Mouse (Mus musculus): ENCODE measurements around the gene Borcs5. TPM values are rescaled to one million over a fixed set of nuclear protein-coding genes. Genes with fewer than 3 reads are reported as not detected.

The Borcs5 gene
- polyA plus RNA-seq, 1 experiment from 2014 or later = 32.9 TPM

DNA sequence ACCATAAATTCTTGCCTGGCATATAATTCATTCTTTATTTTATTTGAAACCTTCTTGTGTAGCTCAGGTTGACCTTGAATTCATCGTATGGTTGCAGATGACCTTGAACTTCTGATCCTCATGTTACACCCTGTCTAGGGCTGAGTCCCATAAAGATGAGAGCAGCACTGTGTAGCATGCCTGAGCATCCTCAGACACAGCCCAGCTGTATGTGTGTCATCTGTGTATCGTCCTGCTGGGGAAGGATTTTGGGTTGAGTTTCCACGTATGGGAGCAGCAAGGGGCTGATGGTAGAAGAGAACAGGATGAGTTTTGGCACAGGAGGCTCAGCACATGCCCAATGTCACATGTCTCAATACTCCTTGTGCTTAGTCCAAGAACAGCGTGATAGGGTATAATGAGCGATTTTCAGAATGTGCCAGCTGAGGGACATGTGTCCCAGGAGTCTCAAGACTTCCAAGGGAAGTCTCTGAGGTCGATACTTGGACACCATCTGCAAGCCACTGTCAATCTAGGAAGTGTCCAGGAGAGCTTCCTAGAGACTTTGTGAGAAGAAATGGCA lies 45.1 kb downstream of the Borcs5 start:
- Histone ChIP-seq H3K27me3 (no peaks in the 10 kb centered on the region), H3K9ac (replicated peaks) (no peak overlapping the region), H3K4me2 (replicated peaks) (no peak overlapping the region), H3K9me3 (no peaks in the 10 kb centered on the region), H3K4me1 (peaks cover 4% of the 10 kb centered on the region; the same call in 1 of the 2 replicates), H3K36me3 (no peaks in the 10 kb centered on the region), H3K4me3 (no peak overlapping the region), H3K27ac (replicated peaks) (no peak overlapping the region)
- peak; percentile 38; the same call in 1 of the 2 replicates for ATAC-seq (ENCODE audit: low FRiP score, low read depth)
- 84% methylated on average over 6 of the region's 6 CpGs for WGBS

DNA sequence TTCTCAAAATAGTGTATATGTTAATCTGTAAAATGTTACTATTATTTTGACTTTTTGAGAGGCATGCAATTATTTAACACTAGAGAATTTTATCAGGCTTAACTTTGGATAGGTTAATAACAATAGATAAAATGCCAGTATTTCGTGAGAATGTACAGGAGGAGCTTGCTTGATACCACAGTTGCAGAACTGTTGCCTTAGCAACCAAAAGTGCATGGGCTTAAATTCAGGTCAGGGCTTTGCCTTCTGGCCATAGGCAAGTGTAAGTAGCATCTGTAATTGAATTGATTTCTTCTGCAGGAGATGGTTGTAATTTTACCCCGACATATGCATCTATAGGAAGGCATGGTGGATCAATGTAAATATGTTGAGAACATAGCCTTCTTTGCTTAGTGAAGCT lies 45.7 kb downstream of the Borcs5 start:
- Histone ChIP-seq H3K4me2 (replicated peaks) (no peak overlapping the region), H3K4me1 (peaks cover 4% of the 10 kb centered on the region; the same call in 1 of the 2 replicates), H3K27me3 (no peaks in the 10 kb centered on the region), H3K27ac (replicated peaks) (no peak overlapping the region), H3K9me3 (no peaks in the 10 kb centered on the region), H3K4me3 (no peak overlapping the region), H3K9ac (replicated peaks) (no peak overlapping the region), H3K36me3 (no peaks in the 10 kb centered on the region)
- ATAC-seq (ENCODE audit: low FRiP score, low read depth) = no peak
- 44% methylated on average over 2 of the region's 2 CpGs for WGBS

DNA sequence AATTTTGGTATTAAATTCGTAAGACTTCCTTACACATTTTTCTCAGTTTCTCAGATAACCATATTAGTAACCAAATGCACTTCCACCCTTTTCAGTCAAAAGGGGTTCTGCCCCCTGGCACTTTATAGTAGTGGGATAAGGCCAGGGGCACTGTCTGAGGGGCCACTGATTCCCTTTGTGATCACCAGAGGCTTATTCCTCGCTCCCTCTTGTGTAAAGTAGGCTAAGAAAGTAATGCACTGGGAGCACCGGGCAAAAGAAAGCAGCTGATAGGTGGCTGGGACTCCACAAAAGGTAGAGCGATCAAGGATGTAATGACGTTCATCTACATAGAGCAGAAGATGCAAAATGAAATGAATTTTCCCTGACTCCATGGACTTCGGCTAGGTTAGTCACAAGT lies 46.2 kb downstream of the Borcs5 start:
- no peaks in the 10 kb centered on the region for H3K36me3 ChIP-seq
- H3K27ac ChIP-seq (replicated peaks) = no peak overlapping the region
- H3K9ac ChIP-seq (replicated peaks) = no peak overlapping the region
- H3K27me3 ChIP-seq = no peaks in the 10 kb centered on the region
- no peak overlapping the region for H3K4me3 ChIP-seq
- 70% methylated on average over 6 of the region's 6 CpGs for WGBS
- no peaks in the 10 kb centered on the region for H3K9me3 ChIP-seq
- H3K4me1 ChIP-seq = peaks cover 4% of the 10 kb centered on the region; the same call in 1 of the 2 replicates
- ATAC-seq (ENCODE audit: low FRiP score, low read depth) = no peak
- H3K4me2 ChIP-seq (replicated peaks) = no peak overlapping the region

DNA sequence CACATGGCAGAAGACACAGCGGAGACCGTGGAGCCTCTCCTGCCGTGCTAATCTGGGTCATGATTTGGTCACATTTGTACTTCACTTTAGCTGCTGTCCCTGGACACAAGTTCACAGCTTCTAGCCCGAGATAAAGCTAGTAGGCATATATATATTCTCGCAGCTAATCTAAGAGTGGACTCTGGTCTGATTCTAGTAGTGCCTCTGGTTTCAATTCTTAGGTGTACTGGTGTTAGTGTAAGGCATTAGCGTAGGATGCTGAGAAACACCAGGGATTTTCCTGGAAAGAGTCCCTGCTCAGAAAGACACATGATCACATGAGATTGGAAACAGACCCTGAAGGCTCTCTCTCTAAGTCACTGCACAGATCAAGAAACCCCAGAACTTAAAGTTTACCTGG lies 55.2 kb downstream of the Borcs5 start:
- Histone ChIP-seq H3K4me1 (no peaks in the 10 kb centered on the region), H3K27me3 (no peaks in the 10 kb centered on the region), H3K4me2 (replicated peaks) (no peak overlapping the region), H3K36me3 (no peaks in the 10 kb centered on the region), H3K4me3 (no peak overlapping the region), H3K9me3 (no peaks in the 10 kb centered on the region), H3K27ac (replicated peaks) (no peak overlapping the region), H3K9ac (replicated peaks) (no peak overlapping the region)
- no peak for ATAC-seq (ENCODE audit: low FRiP score, low read depth)
- whole genome bisulfite sequencing = 88% methylated on average over 6 of the region's 6 CpGs

DNA sequence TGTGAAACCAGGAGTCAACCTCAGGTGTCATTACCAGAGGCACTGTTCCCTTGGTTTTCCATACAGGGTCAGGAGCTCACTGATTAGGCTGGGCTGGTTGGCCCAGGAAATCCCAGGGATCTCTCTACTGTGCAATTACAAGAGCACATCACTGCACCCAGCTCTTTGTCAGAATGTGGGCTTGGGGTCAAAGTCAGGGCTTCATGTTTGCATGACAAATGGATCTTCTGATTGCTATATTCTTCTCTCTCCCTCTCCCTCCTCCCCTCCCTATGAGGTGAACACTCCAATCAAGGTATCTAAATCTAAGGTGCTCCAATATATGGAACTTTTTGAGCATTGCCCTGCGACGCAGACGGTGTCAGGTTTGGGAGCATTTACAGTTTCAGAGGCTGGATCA lies 55.7 kb downstream of the Borcs5 start:
- Histone ChIP-seq H3K36me3 (no peaks in the 10 kb centered on the region), H3K4me2 (replicated peaks) (no peak overlapping the region), H3K9ac (replicated peaks) (no peak overlapping the region), H3K4me1 (no peaks in the 10 kb centered on the region), H3K27me3 (no peaks in the 10 kb centered on the region), H3K27ac (replicated peaks) (no peak overlapping the region), H3K9me3 (no peaks in the 10 kb centered on the region), H3K4me3 (no peak overlapping the region)
- 96% methylated on average over 3 of the region's 3 CpGs for WGBS
- ATAC-seq (ENCODE audit: low FRiP score, low read depth) = no peak

DNA sequence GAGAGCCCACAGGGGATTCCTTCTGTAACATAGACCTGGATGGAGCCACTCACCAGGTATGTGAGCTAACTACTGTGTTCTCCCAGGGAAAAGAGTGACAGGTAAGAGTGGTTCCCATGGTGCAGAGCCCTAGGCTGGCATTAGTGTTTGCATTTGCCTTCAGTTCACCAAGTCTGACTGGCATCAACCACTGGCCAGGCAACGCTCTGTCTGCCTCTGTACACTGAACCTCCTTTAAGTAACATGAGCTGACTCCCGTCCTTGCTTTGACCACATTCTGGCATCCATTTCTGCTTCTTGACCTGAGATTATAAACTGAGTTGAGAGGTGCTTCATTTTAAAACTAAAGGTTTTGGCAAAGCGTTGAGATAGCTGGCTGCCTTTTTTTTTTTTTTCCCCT lies 56.3 kb downstream of the Borcs5 start:
- Histone ChIP-seq H3K4me2 (replicated peaks) (no peak overlapping the region), H3K9me3 (no peaks in the 10 kb centered on the region), H3K27ac (replicated peaks) (no peak overlapping the region), H3K4me1 (no peaks in the 10 kb centered on the region), H3K27me3 (no peaks in the 10 kb centered on the region), H3K9ac (replicated peaks) (no peak overlapping the region), H3K4me3 (no peak overlapping the region), H3K36me3 (no peaks in the 10 kb centered on the region)
- no peak for ATAC-seq (ENCODE audit: low FRiP score, low read depth)
- 89% methylated on average over 3 of the region's 3 CpGs for WGBS

DNA sequence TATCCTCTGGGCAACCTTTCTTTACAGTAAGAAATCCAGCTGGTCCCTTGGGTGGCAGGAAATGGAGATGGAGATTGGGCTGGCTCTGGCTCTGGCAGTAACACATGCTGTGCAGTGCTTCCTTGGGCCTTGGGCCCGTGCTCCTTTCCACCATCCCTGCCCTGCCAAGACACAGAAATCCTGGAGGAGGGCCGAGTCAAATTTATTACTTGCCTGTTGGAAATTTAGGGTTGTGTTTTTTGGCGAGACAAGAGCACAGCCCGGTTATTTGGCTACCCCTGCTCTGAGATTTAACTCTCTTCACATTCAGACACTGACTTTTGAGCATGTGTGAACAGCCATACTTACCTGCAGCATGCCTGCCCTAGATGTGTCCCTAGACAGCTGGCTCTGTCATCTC lies 56.8 kb downstream of the Borcs5 start:
- Histone ChIP-seq H3K9ac (replicated peaks) (no peak overlapping the region), H3K4me3 (no peak overlapping the region), H3K36me3 (no peaks in the 10 kb centered on the region), H3K27me3 (no peaks in the 10 kb centered on the region), H3K9me3 (no peaks in the 10 kb centered on the region), H3K27ac (replicated peaks) (no peak overlapping the region), H3K4me2 (replicated peaks) (no peak overlapping the region), H3K4me1 (peaks cover 3% of the 10 kb centered on the region; the same call in 1 of the 2 replicates)
- WGBS = 76% methylated on average over 4 of the region's 4 CpGs
- ATAC-seq (ENCODE audit: low FRiP score, low read depth) = no peak

DNA sequence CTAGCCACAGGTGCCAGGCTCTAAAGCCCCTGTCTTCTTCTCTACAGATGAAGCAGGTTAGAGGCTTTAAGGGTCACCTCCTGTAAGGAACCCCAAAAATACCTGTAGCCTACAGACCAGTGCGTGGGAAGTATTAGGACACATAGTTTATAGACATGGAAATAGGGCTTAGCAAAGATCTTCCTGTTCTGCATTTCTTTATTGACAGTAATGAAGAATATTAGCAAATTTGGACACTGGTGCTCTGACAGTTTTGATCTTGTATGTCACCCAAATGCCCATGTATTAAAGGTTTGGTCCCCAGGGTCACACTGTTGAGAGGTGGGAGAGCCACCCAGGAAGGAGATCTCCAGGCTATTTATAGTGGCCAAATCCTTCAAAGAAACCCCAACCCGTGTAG lies 57.2 kb downstream of the Borcs5 start:
- ATAC-seq (ENCODE audit: low FRiP score, low read depth) = no peak
- 83% methylated on average over 2 of the region's 2 CpGs for WGBS
- Histone ChIP-seq H3K27me3 (no peaks in the 10 kb centered on the region), H3K4me2 (replicated peaks) (no peak overlapping the region), H3K27ac (replicated peaks) (no peak overlapping the region), H3K4me3 (no peak overlapping the region), H3K9ac (replicated peaks) (no peak overlapping the region), H3K36me3 (no peaks in the 10 kb centered on the region), H3K4me1 (peaks cover 3% of the 10 kb centered on the region; the same call in 1 of the 2 replicates), H3K9me3 (no peaks in the 10 kb centered on the region)

DNA sequence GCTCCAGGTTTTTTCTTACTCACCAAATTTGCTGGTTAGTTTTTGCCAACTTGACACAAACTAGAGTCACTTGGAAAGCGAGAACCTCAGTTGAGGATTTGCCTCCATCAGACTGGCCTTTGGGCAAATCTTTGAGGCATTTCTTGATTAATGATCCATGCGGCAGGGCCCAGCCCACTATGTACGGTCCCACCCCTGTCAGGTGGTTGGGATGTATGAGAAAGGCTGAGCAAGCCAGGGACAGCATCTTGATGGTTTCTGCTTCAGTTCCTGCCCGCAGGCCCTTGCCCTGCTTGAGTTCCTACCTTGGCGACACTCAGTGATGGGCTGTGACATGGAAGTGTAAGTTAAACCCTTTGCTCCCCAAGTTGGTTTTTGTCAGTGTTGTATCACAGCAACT lies 58.9 kb downstream of the Borcs5 start:
- Histone ChIP-seq H3K9ac (replicated peaks) (no peak overlapping the region), H3K4me1 (peaks cover 3% of the 10 kb centered on the region; the same call in 1 of the 2 replicates), H3K9me3 (no peaks in the 10 kb centered on the region), H3K4me3 (no peak overlapping the region), H3K4me2 (replicated peaks) (no peak overlapping the region), H3K27me3 (no peaks in the 10 kb centered on the region), H3K36me3 (no peaks in the 10 kb centered on the region), H3K27ac (replicated peaks) (no peak overlapping the region)
- WGBS = 94% methylated on average over 5 of the region's 5 CpGs
- ATAC-seq (ENCODE audit: low FRiP score, low read depth) = no peak

DNA sequence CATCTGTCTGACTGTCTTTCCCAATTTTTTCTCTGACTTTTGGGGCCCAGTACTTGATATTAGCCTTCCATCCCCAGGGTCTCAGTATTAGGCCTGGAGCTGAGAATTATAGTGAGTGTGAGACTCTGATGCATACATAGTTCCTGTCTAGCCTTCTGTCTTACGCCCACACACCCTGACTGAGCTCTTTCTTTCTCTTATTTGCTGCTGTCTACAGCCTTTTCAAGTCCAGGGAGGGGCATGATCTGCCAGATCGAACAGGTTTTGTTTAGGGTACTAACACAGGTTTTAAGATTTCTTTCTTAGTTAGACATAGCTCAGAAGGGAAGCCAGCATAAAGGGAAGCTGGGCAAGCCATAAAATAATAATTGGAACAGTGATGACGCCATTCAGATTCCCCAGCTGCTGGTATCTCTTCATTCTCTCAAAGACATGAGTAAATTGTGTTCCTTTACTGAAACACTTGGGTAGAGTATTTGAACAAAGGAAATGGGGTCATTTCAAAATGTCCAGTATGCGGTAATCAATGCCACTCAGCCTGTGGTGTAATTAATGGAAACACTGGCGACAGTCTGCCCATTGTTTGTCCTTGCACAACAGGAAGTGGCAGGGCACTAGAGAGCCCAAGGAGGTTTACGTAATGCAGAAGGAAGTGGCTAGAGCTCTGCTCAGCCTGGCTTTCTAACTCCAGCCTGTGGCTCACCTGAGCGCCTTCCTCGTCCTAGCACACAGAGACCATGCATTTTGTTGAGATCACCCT lies 61.3 kb downstream of the Borcs5 start:
- no peak for ATAC-seq (ENCODE audit: low FRiP score, low read depth)
- WGBS = 76% methylated on average over 8 of the region's 8 CpGs
- H3K27ac ChIP-seq (replicated peaks) = no peak overlapping the region

DNA sequence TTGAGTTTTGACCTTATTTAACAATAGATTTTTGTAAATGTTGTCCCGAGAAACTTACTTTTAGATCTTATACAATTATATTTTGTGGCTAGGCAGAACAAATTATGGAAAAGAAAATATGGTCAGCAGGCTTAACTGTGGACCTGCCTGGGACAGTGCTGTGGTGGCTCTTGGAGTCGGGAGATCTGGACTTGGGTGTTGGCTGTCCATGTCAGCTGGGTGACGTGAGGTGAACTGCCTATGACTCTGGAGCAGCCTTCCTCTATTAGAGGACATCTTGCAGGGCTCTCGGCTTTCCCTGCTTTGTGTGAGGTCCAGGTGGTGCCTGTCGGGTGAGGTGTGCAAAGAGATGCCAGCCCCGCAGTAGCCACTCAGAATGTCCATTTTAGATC lies 61.9 kb downstream of the Borcs5 start:
- Histone ChIP-seq H3K4me3 (no peak overlapping the region), H3K9me3 (no peaks in the 10 kb centered on the region), H3K4me1 (peaks cover 3% of the 10 kb centered on the region; the same call in 1 of the 2 replicates), H3K27ac (replicated peaks) (no peak overlapping the region), H3K27me3 (no peaks in the 10 kb centered on the region), H3K4me2 (replicated peaks) (no peak overlapping the region), H3K36me3 (no peaks in the 10 kb centered on the region), H3K9ac (replicated peaks) (no peak overlapping the region)
- ATAC-seq (ENCODE audit: low FRiP score, low read depth) = no peak
- WGBS = 92% methylated on average over 6 of the region's 6 CpGs

More for the DNA sequence above, 61.3 kb downstream of the Borcs5 start:
- Histone ChIP-seq H3K9ac (replicated peaks) (no peak overlapping the region), H3K4me2 (replicated peaks) (no peak overlapping the region), H3K4me1 (peaks cover 3% of the 10 kb centered on the region; the same call in 1 of the 2 replicates), H3K9me3 (no peaks in the 10 kb centered on the region), H3K4me3 (no peak overlapping the region), H3K27me3 (no peaks in the 10 kb centered on the region), H3K36me3 (no peaks in the 10 kb centered on the region)

DNA sequence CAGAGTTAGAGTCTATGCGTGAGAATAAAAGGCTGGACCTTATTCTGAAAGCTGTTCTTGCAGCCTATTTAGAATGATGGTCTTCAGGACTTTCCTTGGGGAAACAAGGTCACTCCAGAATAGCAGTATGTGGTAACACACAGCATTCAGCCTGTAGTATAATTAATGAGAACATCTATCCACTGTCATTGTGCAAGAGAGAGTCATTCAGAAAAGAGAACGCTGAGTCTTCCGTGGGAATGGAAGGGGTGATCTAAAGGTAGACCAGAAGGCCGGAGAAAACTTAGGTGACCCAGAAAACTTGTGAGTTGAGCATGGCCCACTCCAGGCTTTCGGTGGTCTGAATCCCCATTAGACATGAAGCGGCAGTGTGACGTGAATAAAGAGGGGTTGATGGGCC lies 62.9 kb downstream of the Borcs5 start:
- H3K36me3 ChIP-seq = no peaks in the 10 kb centered on the region
- H3K4me2 ChIP-seq (replicated peaks) = no peak overlapping the region
- H3K4me1 ChIP-seq = peaks cover 3% of the 10 kb centered on the region; the same call in 1 of the 2 replicates
- no peaks in the 10 kb centered on the region for H3K9me3 ChIP-seq
- 96% methylated on average over 7 of the region's 7 CpGs for WGBS
- no peaks in the 10 kb centered on the region for H3K27me3 ChIP-seq
- no peak for ATAC-seq (ENCODE audit: low FRiP score, low read depth)
- H3K9ac ChIP-seq (replicated peaks) = no peak overlapping the region
- no peak overlapping the region for H3K27ac ChIP-seq (replicated peaks)
- H3K4me3 ChIP-seq = no peak overlapping the region

All from midbrain, embryonic 12.5 days (tissue).